Mouse (Mus musculus): ENCODE measurements around the gene Mtmr4. TPM values are rescaled to one million over a fixed set of nuclear protein-coding genes. Genes with fewer than 3 reads are reported as not detected.

The Mtmr4 gene
- polyA plus RNA-seq, 1 experiment, result 22.1 TPM

DNA sequence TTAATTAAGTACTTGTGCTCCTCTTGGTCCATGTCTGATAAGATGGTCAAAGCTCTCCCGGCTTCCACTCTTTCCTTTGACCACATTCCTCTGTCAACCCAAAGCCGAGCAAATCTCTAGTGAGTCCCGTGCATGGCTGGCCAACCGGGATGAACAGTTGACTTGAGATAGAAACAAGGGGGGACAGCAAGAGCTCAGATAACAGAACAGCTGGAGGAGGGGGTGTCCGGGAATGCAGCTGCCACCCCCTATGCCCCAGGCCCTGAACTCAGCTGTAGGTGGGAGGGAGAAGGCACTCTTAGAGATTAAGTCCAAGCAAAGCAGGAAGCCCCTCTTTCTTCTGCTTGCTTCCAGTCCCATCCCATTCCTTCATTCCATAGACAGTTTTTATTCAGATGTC lies 21.2 kb upstream of the Mtmr4 start:
- no peak for DNase-seq

GRCm38 (mm10) chr11:87571361-87571950 lies 20.5 kb upstream of the Mtmr4 start:
- no peak for TF ChIP-seq CTCF (IDR thresholded peaks at IDR 0.05; ENCODE audit: insufficient read depth, low read length)
- TF ChIP-seq POLR2A (IDR thresholded peaks at IDR 0.05; ENCODE audit: borderline replicate concordance, extremely low read depth, low read depth, low read length), result no peak
- no peak for DNase-seq
- H3K4me1 ChIP-seq (ENCODE audit: control insufficient read depth, insufficient read depth, low read length), result peaks cover 6% of the 10 kb centered on the region; the same call in 1 of the 2 replicates
- no peak overlapping the region for H3K4me3 ChIP-seq (replicated peaks; ENCODE audit: extremely low read depth, low read depth, low read length)
- WGBS, result 71% methylated on average over 1 of the region's 1 CpGs

More for the DNA sequence above, 21.2 kb upstream of the Mtmr4 start:
- no peak for TF ChIP-seq CTCF (IDR thresholded peaks at IDR 0.05; ENCODE audit: insufficient read depth, low read length)
- no peak for TF ChIP-seq POLR2A (IDR thresholded peaks at IDR 0.05; ENCODE audit: borderline replicate concordance, extremely low read depth, low read depth, low read length)
- Histone ChIP-seq H3K4me1 (ENCODE audit: control insufficient read depth, insufficient read depth, low read length) (peaks cover 6% of the 10 kb centered on the region; the same call in 1 of the 2 replicates), H3K4me3 (replicated peaks; ENCODE audit: extremely low read depth, low read depth, low read length) (no peak overlapping the region)
- 67% methylated on average over 5 of the region's 5 CpGs for WGBS

DNA sequence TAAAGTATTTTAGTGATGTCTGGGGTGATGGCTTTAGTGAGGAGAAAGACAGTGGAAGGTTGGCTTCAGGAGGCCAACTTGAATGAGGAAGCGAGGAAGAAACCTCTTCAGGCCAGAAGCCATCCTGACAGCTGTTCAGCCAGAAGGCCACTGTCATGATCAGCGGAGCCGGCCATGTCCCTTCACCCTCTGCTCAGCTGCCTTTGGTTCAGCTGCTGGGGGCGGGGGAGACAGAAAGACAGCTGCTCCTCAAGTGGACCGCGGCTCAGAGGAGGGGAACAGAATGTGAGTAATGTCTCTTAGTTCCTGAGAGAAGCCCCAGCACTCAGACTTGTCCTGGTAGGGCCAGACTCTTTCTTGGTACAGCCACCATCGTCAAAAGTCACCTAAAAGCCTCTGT lies 18.2 kb upstream of the Mtmr4 start:
- no peak for TF ChIP-seq POLR2A (IDR thresholded peaks at IDR 0.05; ENCODE audit: borderline replicate concordance, extremely low read depth, low read depth, low read length)
- TF ChIP-seq CTCF (IDR thresholded peaks at IDR 0.05; ENCODE audit: insufficient read depth, low read length), result no peak
- 66% methylated on average over 7 of the region's 7 CpGs for WGBS
- Histone ChIP-seq H3K4me3 (replicated peaks; ENCODE audit: extremely low read depth, low read depth, low read length) (no peak overlapping the region), H3K4me1 (ENCODE audit: control insufficient read depth, insufficient read depth, low read length) (peaks cover 11% of the 10 kb centered on the region; the same call in 1 of the 2 replicates)
- no peak for DNase-seq

- TF ChIP-seq POLR2A (IDR thresholded peaks at IDR 0.05; ENCODE audit: borderline replicate concordance, extremely low read depth, low read depth, low read length), result no peak
- no peak for TF ChIP-seq CTCF (IDR thresholded peaks at IDR 0.05; ENCODE audit: insufficient read depth, low read length)
- H3K4me3 ChIP-seq (replicated peaks; ENCODE audit: extremely low read depth, low read depth, low read length), result no peak overlapping the region
- peaks cover 11% of the 10 kb centered on the region; the same call in 1 of the 2 replicates for H3K4me1 ChIP-seq (ENCODE audit: control insufficient read depth, insufficient read depth, low read length)
- no peak for DNase-seq
- 56% methylated on average over 21 of the region's 21 CpGs for WGBS
Measured at GRCm38 (mm10) chr11:87574520-87575180, 17.3 kb upstream of the Mtmr4 start.

- TF ChIP-seq POLR2A (IDR thresholded peaks at IDR 0.05; ENCODE audit: borderline replicate concordance, extremely low read depth, low read depth, low read length), result no peak
- TF ChIP-seq CTCF (IDR thresholded peaks at IDR 0.05; ENCODE audit: insufficient read depth, low read length), result no peak
- Histone ChIP-seq H3K4me1 (ENCODE audit: control insufficient read depth, insufficient read depth, low read length) (peaks cover 6% of the 10 kb centered on the region; the same call in 1 of the 2 replicates), H3K4me3 (replicated peaks; ENCODE audit: extremely low read depth, low read depth, low read length) (peak overlapping the region; percentile 79)
- DNase-seq, result no peak
- WGBS, result 47% methylated on average over 6 of the region's 6 CpGs
Measured at GRCm38 (mm10) chr11:87577601-87578248, 14.2 kb upstream of the Mtmr4 start.

GRCm38 (mm10) chr11:87578249-87578962 lies 13.6 kb upstream of the Mtmr4 start:
- TF ChIP-seq POLR2A (IDR thresholded peaks at IDR 0.05; ENCODE audit: borderline replicate concordance, extremely low read depth, low read depth, low read length) (peak; percentile 68; the same call in 1 of the 2 replicates), CTCF (IDR thresholded peaks at IDR 0.05; ENCODE audit: insufficient read depth, low read length) (no peak)
- 1% methylated on average over 40 of the region's 40 CpGs for WGBS
- Histone ChIP-seq H3K4me1 (ENCODE audit: control insufficient read depth, insufficient read depth, low read length) (peaks cover 6% of the 10 kb centered on the region; the same call in 1 of the 2 replicates), H3K4me3 (replicated peaks; ENCODE audit: extremely low read depth, low read depth, low read length) (peak overlapping the region; percentile 79)
- peak; percentile 74 for DNase-seq

GRCm38 (mm10) chr11:87578963-87579601 lies 12.9 kb upstream of the Mtmr4 start:
- peak overlapping the region; percentile 79 for H3K4me3 ChIP-seq (replicated peaks; ENCODE audit: extremely low read depth, low read depth, low read length)
- TF ChIP-seq CTCF (IDR thresholded peaks at IDR 0.05; ENCODE audit: insufficient read depth, low read length), result no peak
- TF ChIP-seq POLR2A (IDR thresholded peaks at IDR 0.05; ENCODE audit: borderline replicate concordance, extremely low read depth, low read depth, low read length), result peak; percentile 55; the same call in 1 of the 2 replicates
- 10% methylated on average over 10 of the region's 10 CpGs for WGBS
- peaks cover 8% of the 10 kb centered on the region for H3K4me1 ChIP-seq (ENCODE audit: control insufficient read depth, insufficient read depth, low read length)
- DNase-seq, result peak; percentile 42

GRCm38 (mm10) chr11:87579713-87580112 lies 12.2 kb upstream of the Mtmr4 start:
- peaks cover 12% of the 10 kb centered on the region for H3K4me1 ChIP-seq (ENCODE audit: control insufficient read depth, insufficient read depth, low read length)
- H3K4me3 ChIP-seq (replicated peaks; ENCODE audit: extremely low read depth, low read depth, low read length), result peak overlapping the region; percentile 71
- TF ChIP-seq CTCF (IDR thresholded peaks at IDR 0.05; ENCODE audit: insufficient read depth, low read length) (no peak), POLR2A (IDR thresholded peaks at IDR 0.05; ENCODE audit: borderline replicate concordance, extremely low read depth, low read depth, low read length) (no peak)
- 23% methylated on average over 1 of the region's 1 CpGs for WGBS
- no peak for DNase-seq

Data from lung, adult 2 months (tissue).